Mouse (Mus musculus) kidney, embryonic 14.5 days (tissue): ENCODE measurements at regions not wholly inside any gene's neighbourhood (a gene's known extent, or its start where the extent isn't known, plus 50 kb on each side); places are given as distances from the start of the nearest gene placed in this dataset.
A peak's percentile ranks its signal among the peaks of the same experiment; 100 is the strongest.

Experiments used
- ATAC-seq: fragments of 200-750 bp; cut with Nextera tagmentation; 2 replicates; pipeline ENCODE4 v1.8.0; 2017; ENCODE audit warnings: moderate number of reproducible peaks, mild to moderate bottlenecking, moderate TSS enrichment, moderate library complexity; ENCODE audit not compliant: low FRiP score, low TSS enrichment
- H3K27ac ChIP-seq: fragments of 300-500 bp; sonication (generic); 2 replicates; pipeline ENCODE4 v1.5.1; 2014; ENCODE audit warnings: low read depth, mild to moderate bottlenecking, low read length, moderate library complexity, mixed read lengths
- H3K27me3 ChIP-seq: fragments of 300-500 bp; sonication (generic); 2 replicates; pipeline ENCODE4 v1.6.1; 2014; ENCODE audit warnings: mild to moderate bottlenecking, low read length; ENCODE audit not compliant: control insufficient read depth, insufficient read depth
- H3K36me3 ChIP-seq: fragments of 300-500 bp; sonication (generic); 2 replicates; pipeline ENCODE4 v1.6.1; 2014; ENCODE audit warnings: low read length, mixed read lengths; ENCODE audit not compliant: control insufficient read depth, insufficient read depth
- H3K4me1 ChIP-seq: fragments of 300-500 bp; sonication (generic); 2 replicates; pipeline ENCODE4 v1.6.1; 2014; ENCODE audit warnings: low read length, mixed read lengths; ENCODE audit not compliant: control insufficient read depth, insufficient read depth
- H3K4me2 ChIP-seq: fragments of 300-500 bp; sonication (generic); replicated peaks from 2 replicates; pipeline ENCODE4 v1.6.1; 2014; ENCODE audit warnings: low read depth, mild to moderate bottlenecking, low read length
- H3K4me3 ChIP-seq: fragments of 300-500 bp; sonication (generic); 2 replicates; pipeline ENCODE4 v1.5.1; 2014; ENCODE audit warnings: mild to moderate bottlenecking, low read length
- H3K9ac ChIP-seq: fragments of 300-500 bp; sonication (generic); 2 replicates; pipeline ENCODE4 v1.6.1; 2014; ENCODE audit warnings: low read depth, mild to moderate bottlenecking, low read length, moderate library complexity
- H3K9me3 ChIP-seq: fragments of 300-500 bp; sonication (generic); 2 replicates; pipeline ENCODE4 v1.6.1; 2016; ENCODE audit warnings: low read length; ENCODE audit not compliant: control insufficient read depth
- WGBS: fragments of 180-500 bp; shearing (Covaris S2); extraction: QIAGEN DNeasy Blood & Tissue Kit; methylation state at CpG from one replicate; pipeline ENCODE4 v1.1.7; 2014; 5-methylcytosine and 5-hydroxymethylcytosine counted together

DNA sequence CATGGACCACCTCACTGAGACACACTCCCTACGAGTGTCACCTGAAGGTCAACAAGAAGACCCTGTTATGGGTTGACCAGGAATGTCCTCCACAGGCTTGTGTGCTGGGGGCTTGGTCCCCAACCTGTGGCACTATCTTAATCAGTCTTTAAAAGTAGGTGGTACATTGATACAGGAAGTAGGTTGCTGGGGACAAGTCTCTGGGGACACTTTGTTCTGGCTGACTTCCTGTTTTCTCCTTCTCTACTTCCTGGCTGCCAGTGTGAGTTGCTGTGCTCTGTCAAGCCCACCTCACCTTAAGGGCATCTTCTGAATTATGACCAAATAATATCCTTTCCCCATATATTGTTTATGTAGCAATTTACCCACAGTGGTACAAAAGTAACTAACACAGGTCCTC lies 96.1 kb downstream of the Cct6b start:
- no peak overlapping the region for H3K9ac ChIP-seq
- H3K4me1 ChIP-seq = no peaks in the 10 kb centered on the region
- no peaks in the 10 kb centered on the region for H3K9me3 ChIP-seq
- H3K4me2 ChIP-seq = no peak overlapping the region
- ATAC-seq = no peak
- no peak overlapping the region for H3K27ac ChIP-seq
- H3K4me3 ChIP-seq = no peak overlapping the region
- no peaks in the 10 kb centered on the region for H3K36me3 ChIP-seq
- 82% methylated on average over 1 of the region's 1 CpGs for WGBS
- no peaks in the 10 kb centered on the region for H3K27me3 ChIP-seq

GRCm38 (mm10) chr11:82664076-82664475 lies 100.0 kb downstream of the Cct6b start:
- no peaks in the 10 kb centered on the region for H3K4me1 ChIP-seq
- no peak overlapping the region for H3K9ac ChIP-seq
- no peak for ATAC-seq
- H3K27me3 ChIP-seq = no peaks in the 10 kb centered on the region
- 87% methylated on average over 1 of the region's 1 CpGs for WGBS
- H3K27ac ChIP-seq = no peak overlapping the region
- no peak overlapping the region for H3K4me3 ChIP-seq
- H3K36me3 ChIP-seq = no peaks in the 10 kb centered on the region
- no peaks in the 10 kb centered on the region for H3K9me3 ChIP-seq
- H3K4me2 ChIP-seq = no peak overlapping the region

- ATAC-seq = no peak
- Histone ChIP-seq H3K4me3 (no peak overlapping the region), H3K4me2 (no peak overlapping the region), H3K4me1 (no peaks in the 10 kb centered on the region), H3K27ac (no peak overlapping the region), H3K36me3 (no peaks in the 10 kb centered on the region), H3K27me3 (no peaks in the 10 kb centered on the region), H3K9me3 (no peaks in the 10 kb centered on the region), H3K9ac (no peak overlapping the region)
- WGBS = 19% methylated on average over 3 of the region's 3 CpGs
Measured at GRCm38 (mm10) chr11:82662086-82662485, 102.0 kb downstream of the Cct6b start.

DNA sequence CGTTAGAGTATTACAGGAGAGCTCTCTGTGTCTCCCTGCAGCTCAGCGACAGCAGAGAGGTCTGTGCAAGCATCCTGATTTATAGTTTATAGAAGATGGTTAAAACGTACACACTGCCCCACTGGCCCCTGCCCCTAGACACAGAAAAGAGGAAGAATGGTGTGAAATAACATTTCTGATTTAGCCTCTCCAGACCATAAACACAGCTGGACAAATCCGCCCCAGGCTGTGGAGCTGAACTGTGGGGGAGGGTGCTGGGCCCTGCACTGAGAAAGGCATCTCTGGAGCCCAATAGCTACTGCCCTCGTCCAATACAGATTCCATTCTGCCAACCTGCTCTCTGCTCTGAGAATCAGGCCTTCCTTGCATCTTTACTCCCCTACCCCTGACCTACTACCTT lies 112.4 kb downstream of the Cct6b start:
- peak; percentile 70 for ATAC-seq
- WGBS = 11% methylated on average over 5 of the region's 5 CpGs
- Histone ChIP-seq H3K4me2 (no peak overlapping the region), H3K9me3 (no peaks in the 10 kb centered on the region), H3K27me3 (no peaks in the 10 kb centered on the region), H3K4me3 (no peak overlapping the region), H3K36me3 (no peaks in the 10 kb centered on the region), H3K9ac (no peak overlapping the region), H3K27ac (no peak overlapping the region), H3K4me1 (peaks cover 9% of the 10 kb centered on the region)

GRCm38 (mm10) chr11:82638513-82638912 lies 125.6 kb downstream of the Cct6b start:
- WGBS = 20% methylated on average over 4 of the region's 4 CpGs
- ATAC-seq = peak; percentile 76; the same call in 1 of the 2 replicates
- H3K4me2 ChIP-seq = no peak overlapping the region

GRCm38 (mm10) chr11:82632191-82632590 lies 131.9 kb downstream of the Cct6b start:
- no peaks in the 10 kb centered on the region for H3K27me3 ChIP-seq
- WGBS = 100% methylated on average over 1 of the region's 1 CpGs
- no peaks in the 10 kb centered on the region for H3K36me3 ChIP-seq
- H3K9me3 ChIP-seq = peaks cover 2% of the 10 kb centered on the region; the same call in 1 of the 2 replicates
- no peak overlapping the region for H3K4me3 ChIP-seq
- H3K9ac ChIP-seq = no peak overlapping the region
- no peak overlapping the region for H3K4me2 ChIP-seq
- ATAC-seq = no peak
- no peaks in the 10 kb centered on the region for H3K4me1 ChIP-seq
- H3K27ac ChIP-seq = no peak overlapping the region

More at GRCm38 (mm10) chr11:82638513-82638912, 125.6 kb downstream of the Cct6b start:
- H3K9ac ChIP-seq = no peak overlapping the region
- H3K4me3 ChIP-seq = no peak overlapping the region
- no peaks in the 10 kb centered on the region for H3K9me3 ChIP-seq
- H3K27me3 ChIP-seq = no peaks in the 10 kb centered on the region
- H3K4me1 ChIP-seq = peaks cover 6% of the 10 kb centered on the region
- no peaks in the 10 kb centered on the region for H3K36me3 ChIP-seq
- no peak overlapping the region for H3K27ac ChIP-seq

DNA sequence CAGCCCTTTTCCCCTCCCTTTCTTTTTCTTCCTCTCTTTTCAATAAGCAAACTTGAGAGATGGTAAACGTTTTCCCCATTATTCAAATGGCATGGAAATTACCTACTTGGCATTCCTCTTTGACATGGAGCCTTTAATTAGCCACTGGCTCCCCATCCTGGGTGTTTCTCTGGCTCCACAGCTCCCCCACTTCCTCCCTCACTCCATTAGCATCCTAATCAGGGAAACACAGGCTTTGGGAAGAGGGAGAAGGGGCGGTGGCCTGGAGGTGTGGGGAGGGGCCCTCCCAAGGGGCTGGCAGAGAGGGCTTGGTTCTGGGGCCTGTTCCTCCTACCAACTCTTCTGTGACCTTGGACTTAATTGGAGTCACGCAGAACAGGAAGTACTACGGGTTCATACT lies 132.7 kb downstream of the Cct6b start:
- Histone ChIP-seq H3K27ac (no peak overlapping the region), H3K9ac (no peak overlapping the region), H3K4me3 (no peak overlapping the region), H3K4me1 (no peaks in the 10 kb centered on the region), H3K4me2 (no peak overlapping the region), H3K27me3 (no peaks in the 10 kb centered on the region), H3K36me3 (no peaks in the 10 kb centered on the region), H3K9me3 (peaks cover 2% of the 10 kb centered on the region; the same call in 1 of the 2 replicates)
- no peak for ATAC-seq
- WGBS = 38% methylated on average over 4 of the region's 4 CpGs

- Histone ChIP-seq H3K27me3 (no peaks in the 10 kb centered on the region), H3K9me3 (no peaks in the 10 kb centered on the region), H3K36me3 (no peaks in the 10 kb centered on the region), H3K4me3 (no peak overlapping the region), H3K9ac (no peak overlapping the region), H3K4me1 (no peaks in the 10 kb centered on the region), H3K4me2 (no peak overlapping the region), H3K27ac (no peak overlapping the region)
- ATAC-seq = no peak
- 45% methylated on average over 7 of the region's 7 CpGs for WGBS
Measured at GRCm38 (mm10) chr11:82626501-82627111, 137.5 kb downstream of the Cct6b start.

DNA sequence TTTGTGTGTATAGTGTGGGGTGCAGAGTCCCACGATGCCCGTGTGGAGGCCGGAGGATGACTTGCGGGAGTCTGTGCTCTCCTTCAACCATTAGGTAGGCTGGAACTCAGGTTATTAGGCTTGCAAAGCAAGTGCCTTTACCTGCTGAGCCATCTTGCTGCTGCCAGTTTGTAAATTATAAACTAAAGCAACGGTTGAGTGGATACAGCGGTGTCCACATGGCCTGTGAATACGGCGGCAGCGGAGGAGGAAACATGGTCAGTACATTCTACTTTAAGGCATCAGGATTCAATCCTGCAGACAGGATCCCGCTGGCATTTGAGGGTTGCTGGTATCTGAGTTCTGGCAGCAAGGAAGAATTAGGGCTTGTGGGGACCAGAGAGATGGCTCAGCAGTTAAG lies 143.1 kb downstream of the Cct6b start:
- Histone ChIP-seq H3K27me3 (no peaks in the 10 kb centered on the region), H3K9ac (no peak overlapping the region), H3K27ac (no peak overlapping the region), H3K9me3 (no peaks in the 10 kb centered on the region), H3K4me3 (no peak overlapping the region), H3K4me2 (no peak overlapping the region), H3K36me3 (no peaks in the 10 kb centered on the region), H3K4me1 (no peaks in the 10 kb centered on the region)
- no peak for ATAC-seq
- 69% methylated on average over 10 of the region's 10 CpGs for WGBS
